Mouse (Mus musculus): ENCODE results near the gene Rbm4b.

DNA sequence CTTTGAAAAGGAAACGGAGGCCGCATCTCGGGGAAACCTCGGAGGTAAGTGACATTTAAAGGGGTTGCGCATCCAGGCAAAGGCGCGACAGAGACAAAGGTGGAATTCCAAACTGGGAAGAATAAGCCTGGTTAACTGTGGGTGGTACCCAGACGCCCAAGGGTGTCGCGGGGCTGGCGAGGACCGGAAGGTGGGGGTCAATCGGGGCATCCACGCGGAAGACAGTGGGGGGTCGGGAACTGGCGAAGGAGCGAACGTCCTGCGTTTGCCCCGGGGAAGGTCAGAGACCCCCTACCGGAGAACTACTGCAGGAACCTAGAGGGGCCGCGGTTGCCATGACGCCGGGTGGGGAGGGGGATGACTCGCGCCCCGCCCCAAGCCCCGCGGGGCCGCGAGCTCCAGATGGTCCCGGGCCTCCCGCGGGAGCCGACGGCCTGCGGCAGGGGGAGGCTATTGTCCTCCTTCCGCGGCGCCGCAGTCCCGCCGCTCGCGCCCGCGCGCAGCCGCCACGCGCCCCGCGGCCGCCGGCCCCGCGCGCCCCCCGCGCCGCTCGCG lies 44.6 kb upstream of the Rbm4b start:
- TF ChIP-seq TCF12 (IDR thresholded peaks at IDR 0.05; ENCODE audit: insufficient read depth, poor library complexity, severe bottlenecking) (no peak), MAX (IDR thresholded peaks at IDR 0.05; ENCODE audit: low read depth) (no peak), POLR2A (IDR thresholded peaks at IDR 0.05; ENCODE audit: insufficient read length, low read depth) (no peak), TCF3 (IDR thresholded peaks at IDR 0.05; ENCODE audit: insufficient read length, low read depth) (no peak), MYOD1 (IDR thresholded peaks at IDR 0.05; ENCODE audit: control insufficient read depth in 1 of 3, insufficient read length in 2 of 3, low read depth in 2 of 3) (no peak), USF1 (IDR thresholded peaks at IDR 0.05; ENCODE audit: low read depth) (no peak), SRF (IDR thresholded peaks at IDR 0.05; ENCODE audit: control insufficient read depth, insufficient read length, low read depth) (no peak), MYOG (IDR thresholded peaks at IDR 0.05; ENCODE audit: control insufficient read depth in 1 of 3, insufficient read depth in 1 of 3, insufficient read length in 2 of 3, low read depth in 2 of 3) (no peak), CEBPB (IDR thresholded peaks at IDR 0.05; ENCODE audit: insufficient read depth, poor library complexity, severe bottlenecking) (no peak)

All from myocyte (in vitro differentiated cells).